Mouse (Mus musculus) erythroblast, adult 5-6 weeks (primary cell): ENCODE data around the gene Sec62. TPM values are rescaled to one million over a fixed set of nuclear protein-coding genes. Genes with fewer than 3 reads are reported as not detected.
A peak's percentile ranks its signal among the peaks of the same experiment; 100 is the strongest.

Experiments
- ATAC-seq: replicated peaks from 2 replicates; pipeline ENCODE4 v1.8.0; 2016; ENCODE audit warnings: moderate number of reproducible peaks, mild to moderate bottlenecking, moderate TSS enrichment, inconsistent platforms; ENCODE audit not compliant: poor library complexity, low FRiP score, severe bottlenecking
- total RNA-seq, 2 experiments: library from RNA; stranded (forward) in 1 of 2; stranded (reverse) in 1 of 2; fragments of 150-400 nt in 1 of 2; fragments of 200-764, 138-1000 nt in 1 of 2; gene quantifications; 2 replicates each; pipeline versions ENCODE4 v1.2.3 to v1.2.4; 2015 to 2017; ENCODE audit warnings: low replicate concordance in 2 of 2

Sec62 gene
- total RNA-seq (2015; ENCODE audit: low replicate concordance) = 219 and 226 TPM in 2 replicates
- 338 and 399 TPM in 2 replicates for total RNA-seq (2017; ENCODE audit: low replicate concordance)

DNA sequence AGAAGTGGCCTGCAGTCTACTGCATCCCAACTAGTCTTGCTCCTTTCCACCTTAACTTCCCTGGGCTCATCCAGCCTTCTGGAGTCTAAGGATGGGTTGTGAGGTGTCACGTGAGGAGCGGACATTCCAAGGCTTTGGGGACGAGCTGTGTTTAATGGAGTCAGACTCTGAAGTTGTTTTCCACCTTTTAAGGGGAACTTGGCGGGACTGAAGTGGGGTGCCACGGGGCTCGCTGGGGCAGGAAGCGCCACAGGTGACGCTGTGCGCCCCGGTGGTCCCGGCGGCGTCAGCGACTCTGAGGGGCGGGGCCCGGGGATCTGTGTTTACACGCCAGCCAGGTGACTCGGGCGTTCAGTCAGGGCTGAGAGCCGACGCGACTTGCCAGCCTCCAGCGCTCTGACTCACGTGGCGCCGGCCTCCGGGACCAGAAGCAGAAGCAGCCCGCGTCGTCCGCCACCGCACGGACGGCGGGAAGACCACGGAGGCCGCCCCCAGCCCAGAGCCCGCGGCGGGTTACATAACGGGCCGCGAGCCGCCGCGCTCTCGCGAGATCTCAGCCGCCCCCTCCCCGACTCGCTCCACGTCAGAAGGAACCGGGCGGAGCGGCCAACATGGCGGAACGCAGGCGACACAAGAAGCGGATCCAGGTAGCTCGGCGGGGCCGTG lies at the start of gene Sec62:
Gene Sec62 (plus strand): TSS at position 139 of the 666 bp plus-strand sequence.
- peak; percentile 84 for ATAC-seq

DNA sequence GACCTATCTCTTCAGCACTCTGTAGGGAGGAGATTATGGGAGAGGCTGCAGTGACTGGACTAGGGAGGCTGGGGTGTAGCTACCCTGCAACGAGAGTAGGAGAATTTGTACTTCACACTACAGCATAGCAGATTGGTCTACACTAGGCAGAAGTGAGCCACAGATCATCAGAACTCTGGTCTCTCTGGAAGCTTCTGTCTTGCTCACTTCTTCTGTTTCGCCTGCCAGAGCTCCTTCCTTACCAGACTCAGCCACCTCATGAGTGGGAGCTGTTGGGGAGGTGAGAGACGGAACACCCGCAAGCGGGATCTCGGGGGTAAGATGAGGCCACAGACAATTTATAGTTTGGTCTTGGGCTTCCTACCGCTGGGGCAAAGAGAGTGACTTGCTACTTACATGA lies 49.8 kb upstream of the Sec62 start:
- ATAC-seq = no peak

DNA sequence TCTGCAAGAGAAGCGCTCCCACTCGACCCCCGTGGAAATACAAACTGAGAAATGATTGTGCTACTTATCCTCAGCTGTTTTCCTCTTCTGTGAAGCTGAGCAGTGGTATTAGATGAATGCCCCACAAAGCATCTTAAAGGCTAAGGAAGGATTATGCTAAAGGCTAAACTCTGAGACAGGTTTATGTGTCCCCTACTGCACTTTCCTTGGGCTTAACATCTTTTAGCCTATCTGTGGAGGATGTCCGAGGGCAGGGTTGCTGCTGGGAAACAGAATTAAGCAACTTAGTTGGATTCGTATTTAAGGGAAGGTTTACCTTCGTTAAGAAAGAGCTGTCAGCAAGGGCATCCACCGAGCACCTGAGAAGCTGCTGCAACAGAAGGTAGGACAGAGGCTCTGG lies 46.7 kb upstream of the Sec62 start, which contains the start of gene Samd7:
Gene Samd7 (plus strand): TSS at position 288 of the 400 bp plus-strand sequence.
- ATAC-seq = no peak

DNA sequence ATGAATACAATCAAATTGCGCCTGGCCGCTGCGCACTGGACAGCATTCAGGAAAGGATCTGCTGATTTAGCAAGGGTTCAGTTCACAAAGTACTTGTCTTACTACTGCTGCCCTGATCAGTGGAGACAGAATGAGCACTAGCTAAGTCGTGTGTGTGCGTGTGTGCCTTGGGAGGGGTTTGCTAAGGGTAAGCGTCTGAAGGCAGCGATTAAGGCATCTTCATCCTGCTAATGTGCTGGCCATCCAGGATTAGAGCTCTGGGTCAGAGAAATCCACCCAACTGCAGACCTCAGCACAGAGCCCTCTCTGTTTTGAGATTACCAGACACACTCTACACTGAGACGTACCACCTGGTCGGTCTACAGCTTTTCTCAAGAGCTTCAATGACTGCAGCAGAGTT lies 44.4 kb upstream of the Sec62 start:
- no peak for ATAC-seq

DNA sequence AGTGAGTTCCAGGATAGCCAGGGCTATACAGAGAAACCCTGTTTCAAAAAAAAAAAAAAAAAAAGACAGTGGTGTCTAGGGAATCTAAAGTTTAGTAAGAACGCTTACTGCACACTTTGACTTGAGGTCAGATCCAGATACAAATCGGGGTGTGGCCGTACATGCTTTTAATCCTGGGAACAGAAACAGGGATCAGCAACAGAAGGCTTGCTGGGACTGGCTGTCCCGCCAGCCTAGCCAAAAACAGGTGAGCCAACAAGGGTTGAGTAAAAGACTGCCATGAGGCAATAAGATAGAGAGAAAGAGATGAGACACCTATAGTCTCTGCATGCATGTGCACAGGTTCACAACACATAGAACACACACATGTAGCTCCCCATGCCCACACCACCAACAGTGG lies 38.0 kb upstream of the Sec62 start:
- no peak for ATAC-seq

DNA sequence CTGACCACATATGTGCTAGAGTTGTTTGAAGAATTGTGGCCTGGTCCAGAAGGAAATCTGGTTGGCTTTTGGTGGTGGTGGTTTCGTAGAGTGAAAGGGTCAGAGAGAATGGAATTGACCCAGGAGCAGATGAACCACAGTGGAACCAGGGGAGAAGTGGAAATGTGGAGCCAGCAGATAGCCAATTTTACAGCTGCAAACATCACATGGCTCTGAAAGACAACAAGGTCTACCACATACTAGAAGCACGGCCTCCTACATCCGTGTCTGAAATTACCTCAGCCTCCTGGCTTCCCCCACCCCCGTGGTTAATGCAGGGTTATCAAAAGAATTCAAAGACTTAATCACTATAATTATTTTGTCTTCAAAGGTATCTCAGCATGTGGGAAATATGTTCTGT lies 27.8 kb upstream of the Sec62 start:
- ATAC-seq = peak; percentile 58

DNA sequence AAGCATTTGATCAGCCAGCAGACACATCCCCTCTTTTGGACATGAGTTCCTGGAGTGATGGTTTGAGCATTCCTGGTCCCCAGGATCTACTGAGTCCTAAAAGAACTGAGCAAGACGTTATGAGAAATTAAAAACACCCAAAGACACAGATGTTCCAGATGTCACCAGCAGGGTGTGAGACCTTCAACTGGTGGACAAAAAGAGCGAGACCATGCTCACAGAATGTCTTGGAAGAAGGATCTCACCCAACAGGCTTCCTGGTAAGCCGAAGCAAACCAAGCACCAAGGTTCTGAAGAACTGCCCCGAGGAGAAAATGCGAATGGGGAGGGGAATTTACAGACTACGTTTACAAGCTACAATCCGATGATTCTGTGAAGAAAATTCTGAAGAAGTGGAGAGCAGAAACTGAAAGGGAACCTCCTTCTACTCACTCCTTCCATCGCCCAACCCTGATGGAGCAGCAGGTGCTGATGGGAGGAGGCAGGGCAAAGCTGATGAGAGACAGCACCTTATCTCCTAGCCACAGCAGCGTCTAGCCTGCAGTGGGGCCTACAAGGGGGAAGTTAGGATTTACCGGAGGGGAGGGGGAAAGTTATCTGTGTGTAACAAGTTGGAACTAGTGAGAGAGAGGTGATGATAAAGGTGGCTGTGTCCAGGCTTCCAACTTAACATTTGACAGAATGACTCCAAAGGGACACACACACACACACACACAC lies 27.2 kb upstream of the Sec62 start:
- ATAC-seq = peak; percentile 91

DNA sequence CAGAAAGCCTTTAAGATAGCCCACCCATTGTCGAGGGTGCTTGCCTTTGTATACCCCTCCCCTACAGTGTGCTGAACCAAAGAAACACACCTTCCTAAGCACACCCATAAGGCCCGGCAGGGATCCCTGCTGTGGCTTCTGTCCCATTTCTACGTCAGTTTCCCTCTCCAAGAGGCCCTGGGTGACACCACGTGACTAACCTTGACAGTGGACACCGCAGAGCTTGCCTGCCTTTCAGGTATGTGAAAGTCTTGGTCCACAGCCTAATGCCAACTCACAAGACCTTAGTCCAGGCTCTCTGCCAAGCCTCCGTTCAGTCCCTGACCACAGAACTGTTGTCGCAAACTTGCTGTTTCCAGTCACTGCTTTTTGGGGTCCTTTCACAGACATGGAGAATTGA lies 26.5 kb upstream of the Sec62 start:
- peak; percentile 71 for ATAC-seq

DNA sequence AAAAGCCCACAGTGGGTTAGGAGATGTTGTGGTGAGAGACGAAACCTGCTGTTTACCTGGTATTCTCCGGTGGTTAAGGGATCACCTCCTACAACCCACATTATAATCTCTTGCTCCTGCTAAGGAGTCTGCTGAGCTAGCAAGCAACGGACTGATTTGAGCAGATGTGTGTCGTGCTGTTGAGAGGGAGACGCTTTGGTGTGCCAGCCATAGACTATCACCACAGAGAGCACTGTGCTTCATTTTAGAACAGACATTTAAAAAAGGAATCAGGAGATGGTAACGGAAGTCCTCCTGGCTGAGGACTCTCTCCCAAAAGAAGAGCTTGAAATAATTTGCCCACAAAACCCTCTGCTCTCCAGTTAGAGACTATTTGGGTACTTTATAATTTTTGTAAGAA lies 25.4 kb upstream of the Sec62 start:
- no peak for ATAC-seq

DNA sequence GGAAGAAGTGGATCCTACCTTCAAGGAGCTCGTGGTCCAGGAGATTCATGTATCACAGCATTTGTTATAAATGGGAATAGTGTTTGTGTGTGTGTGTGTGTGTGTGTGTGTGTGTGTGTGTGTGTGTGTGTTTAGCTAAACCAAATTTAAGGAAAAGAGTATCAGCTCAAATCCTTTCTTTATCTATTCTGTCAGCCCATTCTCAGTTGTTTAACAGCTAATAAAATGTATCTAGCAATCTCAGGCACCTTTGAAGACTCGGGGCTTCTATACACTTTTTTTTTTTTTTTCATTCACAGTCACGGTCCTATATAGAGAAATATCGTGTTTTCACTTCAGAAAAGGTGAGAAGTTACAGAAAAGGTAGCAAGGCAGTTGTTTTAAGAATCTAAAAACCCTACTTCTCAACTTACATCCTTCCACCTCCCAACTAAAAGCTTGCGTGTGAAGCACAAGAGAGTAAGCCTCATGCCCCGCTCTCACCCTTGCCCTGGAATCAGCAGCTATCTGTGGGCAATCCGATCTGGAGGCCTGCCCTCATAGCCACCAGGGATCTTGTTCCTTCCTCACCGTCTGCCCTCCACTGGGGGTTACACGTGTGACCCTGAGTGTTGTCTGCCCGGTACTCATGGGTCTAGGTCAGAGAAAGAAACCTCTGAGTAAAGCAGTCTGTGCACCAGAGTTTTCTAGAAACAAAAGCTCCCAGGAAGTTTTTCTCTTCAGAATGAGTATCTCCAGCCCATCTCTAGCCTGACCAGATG lies 22.7 kb upstream of the Sec62 start:
- ATAC-seq = no peak

DNA sequence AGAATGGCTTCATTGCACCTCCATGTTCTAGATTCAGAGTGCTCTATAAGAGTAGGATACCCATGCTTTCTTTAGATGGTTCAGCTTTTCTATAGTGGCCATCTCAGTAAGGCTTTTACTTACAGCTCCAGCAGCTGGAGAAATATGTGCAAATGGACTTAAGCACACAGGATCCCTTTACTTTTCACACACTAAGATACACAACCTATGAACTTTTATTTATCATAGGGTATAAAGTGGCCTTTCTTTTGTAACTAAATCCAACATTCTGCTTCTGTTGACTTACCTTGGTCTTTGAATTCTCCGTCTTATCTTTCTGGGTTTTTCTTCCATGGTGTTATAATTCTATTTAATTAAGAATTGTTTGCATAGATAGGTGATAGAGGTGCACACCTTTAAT lies 21.1 kb upstream of the Sec62 start:
- no peak for ATAC-seq

DNA sequence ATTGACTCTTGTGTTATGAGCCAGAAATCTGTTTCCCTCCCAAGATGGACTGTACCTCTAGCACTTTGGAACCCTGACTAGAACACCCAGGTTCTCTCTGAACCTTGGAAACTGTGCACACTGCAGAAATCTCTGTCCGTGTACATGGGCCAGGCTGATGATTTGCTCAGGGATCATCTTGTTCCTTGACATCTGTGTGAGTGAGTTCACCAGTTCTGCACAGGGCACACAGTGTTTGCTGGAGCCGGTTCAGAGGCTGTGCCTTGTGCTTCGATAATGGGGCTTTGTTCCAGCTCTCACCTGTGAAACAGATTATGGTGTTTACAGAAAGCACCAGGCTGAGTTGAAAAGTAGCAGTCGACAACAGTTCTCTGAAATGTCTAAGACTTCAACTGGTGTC lies 20.0 kb upstream of the Sec62 start:
- ATAC-seq = no peak

DNA sequence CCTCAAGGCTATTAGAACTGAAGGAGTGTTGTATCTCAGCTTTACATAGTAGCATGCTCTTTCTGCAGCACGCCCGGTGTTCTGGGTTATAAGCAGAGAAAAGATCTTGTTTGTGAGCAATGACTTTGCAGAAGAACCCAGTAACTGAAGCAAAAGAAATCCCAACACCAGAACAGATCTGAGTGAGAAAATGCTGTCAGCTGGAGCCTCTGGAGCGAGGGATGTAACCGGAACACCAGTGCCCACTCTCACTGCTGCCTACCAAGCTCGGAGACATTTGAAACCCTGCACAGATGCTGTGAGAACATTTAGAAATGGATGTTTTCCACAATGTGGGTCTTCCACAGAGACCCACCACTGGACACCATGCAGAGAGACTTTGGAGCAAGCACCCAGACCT lies 18.0 kb upstream of the Sec62 start:
- no peak for ATAC-seq

DNA sequence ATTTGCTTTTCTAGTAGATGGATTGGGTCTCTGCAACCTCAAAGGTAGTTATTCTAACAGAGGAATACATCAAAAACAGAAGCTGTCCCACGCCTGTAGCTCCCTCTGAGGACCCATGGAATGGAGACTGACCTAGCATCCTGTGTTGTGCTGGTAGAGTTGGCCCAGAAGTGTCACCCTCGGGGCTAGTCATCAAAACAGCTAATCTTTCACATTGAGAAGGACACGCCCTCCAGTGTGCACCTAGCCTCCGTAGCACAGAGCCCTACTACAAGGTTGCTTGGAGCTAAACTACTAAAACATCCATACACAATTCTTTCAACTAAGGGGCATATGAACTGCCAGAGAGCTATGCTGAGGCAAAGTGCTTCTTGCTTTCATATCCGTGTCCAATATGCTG lies 14.7 kb upstream of the Sec62 start:
- peak; percentile 92 for ATAC-seq

DNA sequence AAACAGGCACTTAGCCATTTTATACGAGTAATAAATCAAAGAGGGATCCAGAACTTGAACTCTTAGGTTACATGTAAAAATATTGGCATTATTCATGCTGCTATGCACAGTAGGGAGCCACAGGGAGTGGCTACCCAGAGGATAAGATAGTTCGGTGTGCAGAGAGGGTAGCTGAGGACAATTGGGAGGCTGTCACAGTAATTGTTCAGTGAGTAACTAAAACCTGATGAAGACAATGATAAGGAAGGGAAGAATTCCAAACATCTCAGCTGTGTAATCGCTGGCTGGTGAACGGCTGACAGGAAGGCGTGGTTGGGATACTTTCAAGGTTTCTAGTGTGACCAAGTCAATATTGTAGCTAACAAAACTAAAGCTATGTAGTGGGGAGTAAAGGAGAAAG lies 4.1 kb upstream of the Sec62 start:
- no peak for ATAC-seq

DNA sequence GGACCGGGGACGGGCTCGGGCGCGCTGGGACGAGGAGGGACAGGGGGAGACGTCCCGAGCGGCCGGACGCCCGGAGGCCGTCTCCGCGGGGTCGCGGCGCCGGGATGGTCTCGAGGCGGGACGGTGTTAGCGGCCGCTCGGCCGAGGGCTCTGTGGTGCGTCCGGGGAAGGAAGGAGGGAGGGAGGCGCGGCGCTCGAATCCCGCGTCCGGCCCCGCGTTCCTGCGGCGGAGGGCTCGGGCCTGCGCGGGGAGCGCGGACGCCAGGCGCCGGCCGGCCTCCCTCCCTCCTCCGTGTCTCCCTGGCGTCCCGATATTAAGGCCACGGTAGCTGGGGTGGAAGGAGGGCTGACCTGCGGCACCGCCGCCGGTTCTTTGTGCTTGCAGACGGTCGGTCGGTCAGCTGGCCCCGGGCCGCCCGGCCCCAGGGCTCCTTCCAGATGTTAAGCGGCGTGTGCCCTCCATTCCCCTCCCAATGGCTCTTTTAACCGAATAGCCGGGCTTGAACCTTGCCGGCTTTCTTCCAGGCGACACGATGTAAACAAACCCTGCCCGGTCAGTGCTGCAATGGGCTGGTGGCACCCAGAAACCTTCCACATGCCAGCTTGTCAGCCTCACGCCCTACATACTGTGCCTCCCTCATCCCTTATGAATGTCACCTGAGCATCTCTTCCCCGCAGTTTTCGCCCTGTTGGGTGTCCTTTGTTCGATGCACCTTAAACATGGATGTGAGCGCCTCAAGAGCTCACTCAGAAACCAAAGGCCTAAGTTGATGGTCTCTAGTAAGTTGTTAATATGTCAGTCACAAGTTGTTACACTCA lies 937 bp downstream of the Sec62 start:
- ATAC-seq = peak; percentile 71

DNA sequence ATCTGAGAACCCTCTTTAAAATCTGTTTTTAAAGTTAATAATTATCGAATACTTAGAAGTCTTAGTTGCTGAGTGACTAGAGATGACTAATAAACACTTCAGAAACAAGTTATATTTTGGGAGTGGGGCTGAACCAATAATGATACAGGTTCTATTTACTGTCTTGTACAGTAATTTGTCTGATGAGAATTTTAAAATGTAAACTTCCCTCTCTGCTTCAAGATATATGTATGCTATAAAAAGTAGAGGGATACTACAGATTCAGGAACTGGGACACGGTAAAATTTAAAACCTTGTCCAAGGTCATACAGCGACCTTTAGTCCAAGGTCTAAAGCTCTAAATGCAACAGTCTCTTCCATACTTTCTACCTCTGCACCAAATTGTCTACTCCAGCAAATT lies 9.5 kb downstream of the Sec62 start:
- no peak for ATAC-seq

DNA sequence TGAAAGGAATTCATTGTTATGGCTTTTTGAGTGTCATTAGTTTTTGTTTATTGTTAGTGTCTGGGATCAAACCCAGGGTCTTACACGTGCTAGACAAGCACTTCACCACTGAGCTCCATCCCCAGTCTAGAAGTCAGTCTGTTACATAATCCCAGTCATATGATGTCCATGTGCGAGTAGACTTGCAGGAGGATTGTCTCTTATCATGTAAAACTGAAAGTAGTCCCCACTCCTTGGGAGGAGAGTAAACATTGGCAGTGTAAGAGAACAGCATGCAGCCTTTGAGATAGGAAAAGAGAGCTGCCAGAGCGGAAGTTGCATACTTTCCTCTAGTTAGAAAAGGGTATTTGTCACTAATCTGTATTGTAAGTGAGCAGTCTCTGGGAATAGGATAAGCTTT lies 20.2 kb downstream of the Sec62 start:
- ATAC-seq = no peak

DNA sequence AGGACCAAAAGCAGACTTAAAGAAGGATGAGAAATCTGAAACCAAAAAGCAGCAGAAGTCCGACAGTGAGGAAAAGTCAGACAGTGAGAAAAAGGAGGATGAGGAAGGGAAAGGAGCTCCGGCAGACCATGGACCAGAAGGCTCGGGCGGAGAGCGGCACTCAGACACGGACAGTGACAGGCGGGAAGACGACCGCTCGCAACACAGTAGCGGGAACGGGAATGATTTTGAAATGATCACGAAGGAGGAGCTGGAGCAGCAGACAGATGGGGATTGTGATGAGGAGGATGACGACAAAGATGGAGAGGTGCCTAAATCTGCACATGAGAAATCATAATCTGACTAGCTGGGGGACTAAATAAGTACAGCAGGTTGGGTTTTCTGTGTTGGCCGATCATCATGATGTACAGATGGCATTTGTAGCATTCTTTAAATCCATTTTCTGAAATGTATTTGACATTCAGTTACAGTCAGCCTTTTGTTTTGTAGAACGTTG lies 26.0 kb downstream of the Sec62 start:
- no peak for ATAC-seq

DNA sequence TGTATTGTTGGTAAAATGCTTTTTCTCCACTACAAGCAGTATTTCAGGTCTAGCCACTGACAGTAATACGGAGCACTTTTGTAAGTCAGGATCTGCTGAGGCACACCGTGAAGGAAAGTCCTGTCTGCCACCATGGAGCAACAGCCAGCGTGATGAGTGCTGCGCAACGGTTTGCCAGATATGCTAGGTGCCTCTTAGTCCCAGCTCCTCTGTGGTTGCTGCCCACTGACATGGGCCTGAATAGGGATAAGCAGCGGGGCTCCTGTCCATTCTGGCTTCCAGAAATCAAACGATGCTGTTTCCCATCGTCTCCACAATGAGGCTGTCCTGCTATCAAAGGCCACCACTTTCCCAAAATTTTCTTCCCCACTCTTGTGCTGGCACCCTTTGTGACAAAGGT lies 29.5 kb downstream of the Sec62 start:
- no peak for ATAC-seq
